Mouse (Mus musculus): ENCODE measurements around the gene Rreb1.

Gene Rreb1

DNA sequence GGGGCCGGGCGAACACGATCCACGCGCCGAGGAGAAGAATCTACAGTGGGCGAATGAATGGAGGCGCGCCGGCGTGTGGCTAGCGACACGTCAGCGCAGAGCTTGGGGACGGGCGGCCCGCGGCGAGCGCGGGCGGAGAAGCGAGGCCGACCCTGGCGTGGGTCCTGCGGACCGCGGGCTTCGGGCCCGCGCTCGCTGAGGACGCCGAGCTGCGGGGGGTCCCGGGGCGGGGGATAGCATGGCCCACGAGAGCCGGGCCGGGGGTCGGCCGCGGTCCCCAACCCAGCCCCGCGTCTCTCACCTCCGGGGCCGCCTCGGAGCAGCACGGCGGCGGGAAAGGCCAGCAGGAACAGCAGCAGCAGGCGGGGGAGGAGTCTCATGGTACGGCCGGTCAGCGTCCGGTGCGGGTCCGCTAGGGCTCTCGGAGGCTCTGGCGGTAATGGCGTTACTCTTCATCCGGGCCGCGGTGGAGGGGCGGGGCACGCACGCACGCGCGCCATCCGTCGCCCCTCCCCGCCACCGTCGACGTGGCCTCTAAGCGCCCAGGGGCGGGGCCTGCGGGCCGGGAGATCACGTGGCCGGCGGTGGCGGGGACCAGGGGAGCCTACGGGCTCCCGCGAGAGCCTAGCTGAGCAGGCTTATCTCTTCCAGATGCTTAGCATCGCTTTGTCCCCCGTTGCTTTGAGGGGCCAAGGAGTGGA is 215.7 kb downstream of the Rreb1 start, which contains the start of gene Ssr1:
Gene Ssr1, minus strand, starts transcription at position 514 of the 701 bp plus-strand sequence.
- DNase-seq, result peak; percentile 93

DNA sequence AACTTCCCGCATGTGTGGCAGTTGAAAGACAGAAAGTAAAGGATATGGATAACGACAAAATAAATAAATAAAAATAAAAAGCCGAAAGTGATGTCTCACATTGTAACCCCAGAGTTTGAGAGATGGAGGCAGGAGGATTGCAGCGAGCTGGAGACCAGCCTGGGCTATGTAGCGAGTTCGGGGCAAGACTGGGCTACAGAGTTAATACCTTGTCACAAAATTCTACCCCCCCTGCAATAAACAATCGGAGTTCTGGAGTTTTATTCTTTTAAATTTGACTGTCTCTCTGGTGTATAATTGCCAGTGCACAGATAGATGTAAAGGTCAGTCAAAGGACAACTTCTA is 216.2 kb downstream of the Rreb1 start:
- DNase-seq, result no peak

DNA sequence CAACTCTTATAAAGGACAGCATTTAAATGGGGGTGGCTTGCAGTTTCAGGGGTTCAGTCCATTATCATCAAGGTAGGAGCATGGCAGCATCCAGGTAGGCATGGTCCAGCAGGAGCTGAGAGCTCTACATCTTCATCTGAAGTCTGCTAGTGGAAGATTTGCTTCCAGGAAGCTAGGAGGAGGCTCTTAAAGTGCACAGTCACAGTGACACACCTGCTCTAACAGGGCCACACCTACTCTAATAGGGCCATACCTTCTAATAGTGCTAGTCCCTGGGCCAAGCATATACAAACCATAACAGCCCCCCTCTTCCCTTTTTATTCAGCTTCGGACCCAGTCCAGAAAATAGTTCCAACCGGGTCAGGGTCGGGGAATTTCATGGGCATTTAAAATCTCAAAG is 221.5 kb downstream of the Rreb1 start:
- DNase-seq, result no peak

Data from kidney, adult 11 months (tissue).